Mouse (Mus musculus) urinary bladder, adult 2 months (tissue): ENCODE data around the gene Mkrn1. TPM values are rescaled to one million over a fixed set of nuclear protein-coding genes. Genes with fewer than 3 reads are reported as not detected.
"Not testable (repeated sequence)": the region's sequence is repeated elsewhere in the genome, so short reads cannot be mapped to it uniquely, and the experiment has no call there.

Source experiments
- DNase-seq: peaks from one replicate; pipeline ENCODE4 v3.0.0; 2022; ENCODE audit warnings: low spot score
- polyA plus RNA-seq: library from polyadenylated mRNA; depleted of rRNA; stranded (reverse); fragments of >200 nt; gene quantifications from 2 replicates; pipeline ENCODE4 v1.2.3, GENCODE M21; 2012; rRNA removed

Mkrn1 gene
- 39.2 and 45.7 TPM in 2 replicates for polyA plus RNA-seq

- peak; percentile 73 for DNase-seq
These were observed at the start of gene Mkrn1 for GRCm38 (mm10) chr6:39419851-39420721. TSS of gene Mkrn1 (minus strand) at chr6:39420462.

- DNase-seq, result no peak
These were observed 49.2 kb upstream of the Mkrn1 start for GRCm38 (mm10) chr6:39469427-39469826.

GRCm38 (mm10) chr6:39462621-39463538 is 42.6 kb upstream of the Mkrn1 start:
- peak; percentile 50 for DNase-seq

GRCm38 (mm10) chr6:39460040-39460439 is 39.8 kb upstream of the Mkrn1 start:
- no peak for DNase-seq

GRCm38 (mm10) chr6:39455339-39456160 is 35.3 kb upstream of the Mkrn1 start:
- DNase-seq, result no peak

GRCm38 (mm10) chr6:39454616-39455015 is 34.4 kb upstream of the Mkrn1 start:
- no peak for DNase-seq

GRCm38 (mm10) chr6:39453564-39453963 is 33.3 kb upstream of the Mkrn1 start:
- DNase-seq, result no peak

GRCm38 (mm10) chr6:39451033-39451432 is 30.8 kb upstream of the Mkrn1 start:
- no peak for DNase-seq

- DNase-seq, result no peak
These were observed 30.3 kb upstream of the Mkrn1 start for GRCm38 (mm10) chr6:39450580-39450979.

- DNase-seq, result no peak
These were observed 27.3 kb upstream of the Mkrn1 start for GRCm38 (mm10) chr6:39447429-39448185.

- DNase-seq, result no peak
These were observed 25.7 kb upstream of the Mkrn1 start for GRCm38 (mm10) chr6:39445801-39446572.

- DNase-seq, result no peak
These were observed 22.6 kb upstream of the Mkrn1 start for GRCm38 (mm10) chr6:39442786-39443287.

- no peak for DNase-seq
These were observed 19.9 kb upstream of the Mkrn1 start for GRCm38 (mm10) chr6:39440207-39440606.

GRCm38 (mm10) chr6:39437519-39437918 is 17.3 kb upstream of the Mkrn1 start:
- not testable (repeated sequence) for DNase-seq

GRCm38 (mm10) chr6:39435875-39436274 is 15.6 kb upstream of the Mkrn1 start:
- DNase-seq, result no peak

- DNase-seq, result no peak
These were observed 14.7 kb upstream of the Mkrn1 start for GRCm38 (mm10) chr6:39434886-39435492.

GRCm38 (mm10) chr6:39434111-39434885 is 14.0 kb upstream of the Mkrn1 start:
- DNase-seq, result no peak

- DNase-seq, result no peak
These were observed 13.4 kb upstream of the Mkrn1 start for GRCm38 (mm10) chr6:39433701-39434100.

GRCm38 (mm10) chr6:39433174-39433573 is 12.9 kb upstream of the Mkrn1 start:
- no peak for DNase-seq
